Mouse (Mus musculus): ENCODE measurements at regions not wholly inside any gene's neighbourhood (a gene's known extent, or its start where the extent isn't known, plus 50 kb on each side); places are given as distances from the start of the nearest gene placed in this dataset.

DNA sequence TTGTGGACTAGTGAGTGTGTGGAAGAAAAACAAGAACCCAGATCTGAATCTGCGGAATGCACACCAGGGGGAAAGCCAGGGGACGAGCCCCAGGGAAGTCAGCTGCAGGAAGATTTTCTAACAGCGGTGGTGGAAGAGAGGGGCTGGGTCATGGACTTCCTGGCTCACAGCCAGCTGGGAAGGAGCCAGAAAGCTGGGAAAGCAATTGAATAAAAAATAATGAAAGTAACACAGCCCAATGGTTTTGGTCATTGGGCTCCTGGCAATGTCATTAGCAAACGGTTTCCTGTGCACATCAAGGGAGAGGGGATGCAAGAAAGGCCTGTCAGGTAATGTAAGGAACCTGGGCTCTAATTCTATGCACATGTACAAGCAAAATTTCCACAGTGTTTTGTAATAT, 273.9 kb upstream of the Klf12 start:
- 5% methylated on average over 4 of the region's 4 CpGs for WGBS
- Histone ChIP-seq H3K9ac (ENCODE audit: low read depth, low read length) (no peak overlapping the region), H3K9me3 (replicated peaks; ENCODE audit: control insufficient read depth, low read length, poor library complexity, severe bottlenecking) (no peaks in the 10 kb centered on the region), H3K36me3 (ENCODE audit: control insufficient read depth, insufficient read depth, low read length) (no peaks in the 10 kb centered on the region), H3K27ac (ENCODE audit: low read length) (no peak overlapping the region), H3K4me2 (ENCODE audit: low read length) (0 out of 2 replicates have a peak overlapping the region, but pooled peaks have one; percentile 16), H3K4me1 (ENCODE audit: control insufficient read depth, insufficient read depth, low read length) (peaks cover 5% of the 10 kb centered on the region), H3K27me3 (ENCODE audit: control insufficient read depth, insufficient read depth, low read depth, low read length) (no peaks in the 10 kb centered on the region), H3K4me3 (ENCODE audit: low read depth, low read length) (no peak overlapping the region)
- ATAC-seq: no peak; the same call in 1 of the 2 replicates

- Histone ChIP-seq H3K4me2 (ENCODE audit: low read length) (no peak overlapping the region), H3K27me3 (ENCODE audit: control insufficient read depth, insufficient read depth, low read depth, low read length) (no peaks in the 10 kb centered on the region), H3K4me1 (ENCODE audit: control insufficient read depth, insufficient read depth, low read length) (no peaks in the 10 kb centered on the region), H3K4me3 (ENCODE audit: low read depth, low read length) (no peak overlapping the region), H3K9ac (ENCODE audit: low read depth, low read length) (no peak overlapping the region), H3K36me3 (ENCODE audit: control insufficient read depth, insufficient read depth, low read length) (no peaks in the 10 kb centered on the region), H3K9me3 (replicated peaks; ENCODE audit: control insufficient read depth, low read length, poor library complexity, severe bottlenecking) (no peaks in the 10 kb centered on the region), H3K27ac (ENCODE audit: low read length) (no peak overlapping the region)
- no peak for ATAC-seq
- WGBS: 56% methylated on average over 2 of the region's 2 CpGs
These were observed 268.0 kb upstream of the Klf12 start for GRCm38 (mm10) chr14:100552466-100552865.

DNA sequence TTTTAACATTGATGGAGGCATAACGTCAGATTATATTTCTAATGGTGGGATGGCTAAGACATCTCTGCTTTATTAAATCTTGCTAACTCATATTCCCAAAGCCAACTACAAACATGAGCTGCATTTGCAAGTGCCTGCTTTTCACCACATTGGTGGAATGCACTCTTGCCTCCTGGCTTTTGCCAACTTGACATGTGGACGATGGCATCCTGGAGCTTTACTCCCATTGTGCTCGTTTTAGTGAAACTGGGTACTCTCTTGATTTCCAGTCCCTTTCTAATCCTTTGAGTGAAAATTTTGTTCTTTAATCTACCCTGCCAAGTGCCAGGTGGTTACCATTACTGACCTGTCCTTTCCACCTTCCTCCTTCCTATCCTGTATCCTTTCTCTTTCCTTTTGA, 265.8 kb upstream of the Klf12 start:
- H3K36me3 ChIP-seq (ENCODE audit: control insufficient read depth, insufficient read depth, low read length): no peaks in the 10 kb centered on the region
- H3K27me3 ChIP-seq (ENCODE audit: control insufficient read depth, insufficient read depth, low read depth, low read length): no peaks in the 10 kb centered on the region
- H3K27ac ChIP-seq (ENCODE audit: low read length): no peak overlapping the region
- H3K4me1 ChIP-seq (ENCODE audit: control insufficient read depth, insufficient read depth, low read length): no peaks in the 10 kb centered on the region
- ATAC-seq: no peak
- no peaks in the 10 kb centered on the region for H3K9me3 ChIP-seq (replicated peaks; ENCODE audit: control insufficient read depth, low read length, poor library complexity, severe bottlenecking)
- WGBS: 83% methylated on average over 3 of the region's 3 CpGs
- no peak overlapping the region for H3K9ac ChIP-seq (ENCODE audit: low read depth, low read length)
- no peak overlapping the region for H3K4me2 ChIP-seq (ENCODE audit: low read length)
- H3K4me3 ChIP-seq (ENCODE audit: low read depth, low read length): no peak overlapping the region

- H3K4me1 ChIP-seq (ENCODE audit: control insufficient read depth, insufficient read depth, low read length): no peaks in the 10 kb centered on the region
- WGBS: 90% methylated on average over 2 of the region's 2 CpGs
- no peak overlapping the region for H3K4me3 ChIP-seq (ENCODE audit: low read depth, low read length)
- no peaks in the 10 kb centered on the region for H3K36me3 ChIP-seq (ENCODE audit: control insufficient read depth, insufficient read depth, low read length)
- H3K27me3 ChIP-seq (ENCODE audit: control insufficient read depth, insufficient read depth, low read depth, low read length): no peaks in the 10 kb centered on the region
- no peak overlapping the region for H3K27ac ChIP-seq (ENCODE audit: low read length)
- no peak for ATAC-seq
- H3K4me2 ChIP-seq (ENCODE audit: low read length): no peak overlapping the region
- no peaks in the 10 kb centered on the region for H3K9me3 ChIP-seq (replicated peaks; ENCODE audit: control insufficient read depth, low read length, poor library complexity, severe bottlenecking)
- no peak overlapping the region for H3K9ac ChIP-seq (ENCODE audit: low read depth, low read length)
These were observed 245.7 kb upstream of the Klf12 start for GRCm38 (mm10) chr14:100530217-100530616.

DNA sequence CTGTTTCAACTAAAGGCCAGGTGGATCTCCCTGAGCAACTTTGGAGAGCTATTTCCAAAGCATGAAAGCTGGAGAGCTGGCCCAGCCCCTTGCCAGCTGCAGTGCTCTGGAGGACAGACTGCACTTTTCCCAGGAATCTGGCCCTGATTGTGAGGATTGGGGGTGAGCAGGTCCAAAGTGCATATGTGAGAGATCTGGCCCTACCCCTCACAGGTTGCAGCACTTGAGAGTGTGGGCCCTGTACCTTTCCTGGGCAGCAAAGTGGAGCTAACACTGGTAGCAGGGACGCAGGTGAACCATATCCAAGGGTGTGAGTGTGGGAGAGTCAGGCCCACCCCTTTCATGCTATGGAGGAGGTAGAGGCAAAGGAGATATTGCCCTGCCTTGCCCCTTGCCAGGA, 245.3 kb upstream of the Klf12 start:
- no peaks in the 10 kb centered on the region for H3K36me3 ChIP-seq (ENCODE audit: control insufficient read depth, insufficient read depth, low read length)
- WGBS: 90% methylated on average over 1 of the region's 1 CpGs
- ATAC-seq: no peak

GRCm38 (mm10) chr14:100509396-100509795, 224.9 kb upstream of the Klf12 start:
- Histone ChIP-seq H3K9me3 (replicated peaks; ENCODE audit: control insufficient read depth, low read length, poor library complexity, severe bottlenecking) (no peaks in the 10 kb centered on the region; the same call in 1 of the 2 replicates), H3K27me3 (ENCODE audit: control insufficient read depth, insufficient read depth, low read depth, low read length) (no peaks in the 10 kb centered on the region), H3K36me3 (ENCODE audit: control insufficient read depth, insufficient read depth, low read length) (no peaks in the 10 kb centered on the region), H3K9ac (ENCODE audit: low read depth, low read length) (no peak overlapping the region), H3K4me3 (ENCODE audit: low read depth, low read length) (no peak overlapping the region), H3K4me1 (ENCODE audit: control insufficient read depth, insufficient read depth, low read length) (no peaks in the 10 kb centered on the region), H3K4me2 (ENCODE audit: low read length) (no peak overlapping the region), H3K27ac (ENCODE audit: low read length) (no peak overlapping the region)
- 61% methylated on average over 2 of the region's 2 CpGs for WGBS
- no peak for ATAC-seq

More for the DNA sequence above, 245.3 kb upstream of the Klf12 start:
- Histone ChIP-seq H3K27me3 (ENCODE audit: control insufficient read depth, insufficient read depth, low read depth, low read length) (no peaks in the 10 kb centered on the region), H3K4me1 (ENCODE audit: control insufficient read depth, insufficient read depth, low read length) (no peaks in the 10 kb centered on the region), H3K27ac (ENCODE audit: low read length) (no peak overlapping the region), H3K4me2 (ENCODE audit: low read length) (no peak overlapping the region), H3K9ac (ENCODE audit: low read depth, low read length) (no peak overlapping the region), H3K9me3 (replicated peaks; ENCODE audit: control insufficient read depth, low read length, poor library complexity, severe bottlenecking) (no peaks in the 10 kb centered on the region), H3K4me3 (ENCODE audit: low read depth, low read length) (no peak overlapping the region)

GRCm38 (mm10) chr14:100508087-100508486, 223.6 kb upstream of the Klf12 start:
- no peak for ATAC-seq
- 95% methylated on average over 3 of the region's 3 CpGs for whole genome bisulfite sequencing

GRCm38 (mm10) chr14:100507616-100508015, 223.1 kb upstream of the Klf12 start:
- no peak overlapping the region for H3K4me3 ChIP-seq (ENCODE audit: low read depth, low read length)
- no peaks in the 10 kb centered on the region for H3K27me3 ChIP-seq (ENCODE audit: control insufficient read depth, insufficient read depth, low read depth, low read length)
- H3K27ac ChIP-seq (ENCODE audit: low read length): no peak overlapping the region
- no peaks in the 10 kb centered on the region for H3K4me1 ChIP-seq (ENCODE audit: control insufficient read depth, insufficient read depth, low read length)
- no peak for ATAC-seq
- no peaks in the 10 kb centered on the region; the same call in 1 of the 2 replicates for H3K9me3 ChIP-seq (replicated peaks; ENCODE audit: control insufficient read depth, low read length, poor library complexity, severe bottlenecking)
- no peaks in the 10 kb centered on the region for H3K36me3 ChIP-seq (ENCODE audit: control insufficient read depth, insufficient read depth, low read length)
- H3K4me2 ChIP-seq (ENCODE audit: low read length): no peak overlapping the region
- H3K9ac ChIP-seq (ENCODE audit: low read depth, low read length): no peak overlapping the region

More at GRCm38 (mm10) chr14:100508087-100508486, 223.6 kb upstream of the Klf12 start:
- no peak overlapping the region for H3K4me3 ChIP-seq (ENCODE audit: low read depth, low read length)
- no peaks in the 10 kb centered on the region for H3K4me1 ChIP-seq (ENCODE audit: control insufficient read depth, insufficient read depth, low read length)
- no peak overlapping the region for H3K9ac ChIP-seq (ENCODE audit: low read depth, low read length)
- no peaks in the 10 kb centered on the region; the same call in 1 of the 2 replicates for H3K9me3 ChIP-seq (replicated peaks; ENCODE audit: control insufficient read depth, low read length, poor library complexity, severe bottlenecking)
- H3K36me3 ChIP-seq (ENCODE audit: control insufficient read depth, insufficient read depth, low read length): no peaks in the 10 kb centered on the region
- no peak overlapping the region for H3K27ac ChIP-seq (ENCODE audit: low read length)
- no peaks in the 10 kb centered on the region for H3K27me3 ChIP-seq (ENCODE audit: control insufficient read depth, insufficient read depth, low read depth, low read length)
- H3K4me2 ChIP-seq (ENCODE audit: low read length): no peak overlapping the region

- H3K27me3 ChIP-seq (ENCODE audit: control insufficient read depth, insufficient read depth, low read depth, low read length): no peaks in the 10 kb centered on the region
- no peak overlapping the region for H3K27ac ChIP-seq (ENCODE audit: low read length)
- H3K4me1 ChIP-seq (ENCODE audit: control insufficient read depth, insufficient read depth, low read length): no peaks in the 10 kb centered on the region
- no peaks in the 10 kb centered on the region for H3K9me3 ChIP-seq (replicated peaks; ENCODE audit: control insufficient read depth, low read length, poor library complexity, severe bottlenecking)
- H3K9ac ChIP-seq (ENCODE audit: low read depth, low read length): no peak overlapping the region
- no peak overlapping the region for H3K4me3 ChIP-seq (ENCODE audit: low read depth, low read length)
- ATAC-seq: no peak
- H3K36me3 ChIP-seq (ENCODE audit: control insufficient read depth, insufficient read depth, low read length): no peaks in the 10 kb centered on the region
- no peak overlapping the region for H3K4me2 ChIP-seq (ENCODE audit: low read length)
- 94% methylated on average over 7 of the region's 7 CpGs for WGBS
These were observed 204.4 kb upstream of the Klf12 start for GRCm38 (mm10) chr14:100488837-100489236.

Data from midbrain, embryonic 16.5 days (tissue).